Mouse (Mus musculus) stomach, embryonic 14.5 days (tissue): Measurements from ENCODE around the gene Cyp2b13. TPM values are rescaled to one million over a fixed set of nuclear protein-coding genes. Genes with fewer than 3 reads are reported as not detected.
"Not testable (repeated sequence)": the region's sequence is repeated elsewhere in the genome, so short reads cannot be mapped to it uniquely, and the experiment has no call there.

ENCODE experiments used
- ATAC-seq: fragments of 200-750 bp; cut with Nextera tagmentation; 2 replicates; pipeline ENCODE4 v1.8.0; 2017; ENCODE audit warnings: low read depth, moderate TSS enrichment; ENCODE audit not compliant: insufficient number of reproducible peaks, insufficient read depth, low FRiP score
- H3K27ac ChIP-seq: fragments of 300-500 bp; sonication (generic); 2 replicates; pipeline ENCODE4 v1.5.1; 2014; ENCODE audit warnings: mild to moderate bottlenecking, low read length, moderate library complexity, mixed read lengths
- H3K27me3 ChIP-seq: fragments of 300-500 bp; sonication (generic); 2 replicates; pipeline ENCODE4 v1.6.1; 2014; ENCODE audit warnings: low read length, control low read depth, mixed read lengths; ENCODE audit not compliant: control insufficient read depth, insufficient read depth
- H3K36me3 ChIP-seq: fragments of 300-500 bp; sonication (generic); 2 replicates; pipeline ENCODE4 v1.6.1; 2014; ENCODE audit warnings: mild to moderate bottlenecking, control low read depth, low read length, moderate library complexity, mixed read lengths; ENCODE audit not compliant: control insufficient read depth, insufficient read depth
- H3K4me1 ChIP-seq: fragments of 300-500 bp; sonication (generic); 2 replicates; pipeline ENCODE4 v1.6.1; 2014; ENCODE audit warnings: low read length, control low read depth, mixed read lengths; ENCODE audit not compliant: control insufficient read depth, insufficient read depth
- H3K4me2 ChIP-seq: fragments of 300-500 bp; sonication (generic); replicated peaks from 2 replicates; pipeline ENCODE4 v1.6.1; 2014; ENCODE audit warnings: low read depth, low read length, control low read depth
- H3K4me3 ChIP-seq: fragments of 300-500 bp; sonication (generic); 2 replicates; pipeline ENCODE4 v1.5.1; 2014; ENCODE audit warnings: low read depth, low read length, control low read depth
- H3K9ac ChIP-seq: fragments of 300-500 bp; sonication (generic); replicated peaks from 2 replicates; pipeline ENCODE4 v1.6.1; 2014; ENCODE audit warnings: low read depth, mild to moderate bottlenecking, control low read depth, low read length, moderate library complexity, mixed read lengths
- H3K9me3 ChIP-seq: fragments of 300-500 bp; sonication (generic); 2 replicates; pipeline ENCODE4 v1.6.1; 2016; ENCODE audit warnings: low read depth, low read length, control low read depth; ENCODE audit not compliant: control insufficient read depth
- WGBS: fragments of 180-500 bp; shearing (Covaris S2); extraction: QIAGEN DNeasy Blood & Tissue Kit; methylation state at CpG from one replicate; pipeline ENCODE4 v1.1.7; 2014; 5-methylcytosine and 5-hydroxymethylcytosine counted together
- polyA plus RNA-seq: library from polyadenylated mRNA; unstranded; fragments of >200 nt; fragmentation: Nextera tagmentation; extraction: Ambion mirVana; gene quantifications from 2 replicates; pipeline ENCODE4 v1.2.1, GENCODE M21; 2014

Gene Cyp2b13
- polyA plus RNA-seq, result not detected in 2 replicates

- ATAC-seq, H3K4me2 ChIP-seq, H3K27me3 ChIP-seq, H3K4me1 ChIP-seq, H3K4me3 ChIP-seq, H3K9me3 ChIP-seq, H3K36me3 ChIP-seq, H3K27ac ChIP-seq, H3K9ac ChIP-seq: not testable (repeated sequence)
- WGBS, result 38% methylated on average over 1 of the region's 2 CpGs
These were observed at the start of gene Cyp2b13 for GRCm38 (mm10) chr7:26061197-26061596. Gene Cyp2b13, plus strand, starts transcription at chr7:26061497.

- not testable (repeated sequence) for H3K9me3 ChIP-seq, H3K4me3 ChIP-seq, ATAC-seq, H3K4me1 ChIP-seq, H3K9ac ChIP-seq, H3K27ac ChIP-seq, H3K4me2 ChIP-seq, H3K27me3 ChIP-seq, H3K36me3 ChIP-seq
- 56% methylated on average over 1 of the region's 3 CpGs for WGBS
These were observed 41.4 kb upstream of the Cyp2b13 start for GRCm38 (mm10) chr7:26019814-26020332.

GRCm38 (mm10) chr7:26054885-26055630 is 6.2 kb upstream of the Cyp2b13 start:
- H3K36me3 ChIP-seq, H3K27ac ChIP-seq, H3K27me3 ChIP-seq, H3K4me2 ChIP-seq, H3K4me3 ChIP-seq, H3K9me3 ChIP-seq, H3K9ac ChIP-seq, H3K4me1 ChIP-seq, ATAC-seq: not testable (repeated sequence)
- WGBS, result 81% methylated on average over 3 of the region's 4 CpGs

- H3K4me3 ChIP-seq, H3K9ac ChIP-seq, ATAC-seq, H3K27ac ChIP-seq, H3K4me2 ChIP-seq, H3K9me3 ChIP-seq, H3K36me3 ChIP-seq, H3K4me1 ChIP-seq, H3K27me3 ChIP-seq: not testable (repeated sequence)
- WGBS, result 45% methylated on average over 29 of the region's 29 CpGs
These were observed 10.4 kb downstream of the Cyp2b13 start for GRCm38 (mm10) chr7:26071677-26072076.

GRCm38 (mm10) chr7:26082595-26082994 is 21.3 kb downstream of the Cyp2b13 start:
- Histone ChIP-seq H3K27me3 (no peaks in the 10 kb centered on the region), H3K4me3 (no peak overlapping the region), H3K9me3 (no peaks in the 10 kb centered on the region), H3K9ac (no peak overlapping the region), H3K4me1 (no peaks in the 10 kb centered on the region), H3K4me2 (no peak overlapping the region), H3K36me3 (no peaks in the 10 kb centered on the region), H3K27ac (no peak overlapping the region)
- ATAC-seq, result no peak
- WGBS, result 46% methylated on average over 2 of the region's 2 CpGs

- Histone ChIP-seq H3K9ac (no peak overlapping the region), H3K27ac (no peak overlapping the region), H3K4me3 (no peak overlapping the region), H3K36me3 (no peaks in the 10 kb centered on the region), H3K4me1 (no peaks in the 10 kb centered on the region), H3K4me2 (no peak overlapping the region), H3K27me3 (no peaks in the 10 kb centered on the region), H3K9me3 (no peaks in the 10 kb centered on the region)
- 88% methylated on average over 1 of the region's 1 CpGs for WGBS
- no peak for ATAC-seq
These were observed 26.1 kb downstream of the Cyp2b13 start for GRCm38 (mm10) chr7:26087391-26087790.

GRCm38 (mm10) chr7:26088578-26088977 is 27.3 kb downstream of the Cyp2b13 start:
- H3K36me3 ChIP-seq, H3K4me1 ChIP-seq, H3K27me3 ChIP-seq, H3K9ac ChIP-seq, H3K4me3 ChIP-seq, H3K9me3 ChIP-seq, ATAC-seq, H3K4me2 ChIP-seq, H3K27ac ChIP-seq: not testable (repeated sequence)

- no CpG with 5 or more reads among the region's 2 CpGs for WGBS
- H3K4me1 ChIP-seq, H3K27ac ChIP-seq, H3K36me3 ChIP-seq, H3K4me3 ChIP-seq, ATAC-seq, H3K27me3 ChIP-seq, H3K9ac ChIP-seq, H3K9me3 ChIP-seq, H3K4me2 ChIP-seq: not testable (repeated sequence)
These were observed 78.3 kb downstream of the Cyp2b13 start for GRCm38 (mm10) chr7:26139623-26140022.

GRCm38 (mm10) chr7:26143657-26144056 is 82.4 kb downstream of the Cyp2b13 start:
- ATAC-seq, H3K27ac ChIP-seq, H3K4me2 ChIP-seq, H3K4me3 ChIP-seq, H3K9ac ChIP-seq, H3K4me1 ChIP-seq, H3K9me3 ChIP-seq, H3K27me3 ChIP-seq, H3K36me3 ChIP-seq: not testable (repeated sequence)
- WGBS, result 75% methylated on average over 1 of the region's 3 CpGs
